Mouse (Mus musculus) layer of hippocampus, adult 2 months (tissue): ENCODE measurements around the gene Srrm3. TPM values are rescaled to one million over a fixed set of nuclear protein-coding genes. Genes with fewer than 3 reads are reported as not detected.
A peak's percentile ranks its signal among the peaks of the same experiment; 100 is the strongest.

Experiments used
- DNase-seq, 2 experiments: peaks; one replicate each; pipeline ENCODE4 v3.0.0; 2022; ENCODE audit warnings: low spot score in 2 of 2
- H3K27ac ChIP-seq: fragments of 200-600 bp; 2 replicates; pipeline ENCODE4 v1.8.1; 2022
- H3K4me3 ChIP-seq: fragments of 200-600 bp; 2 replicates; pipeline ENCODE4 v1.8.1; 2022; ENCODE audit warnings: mild to moderate bottlenecking
- CTCF ChIP-seq: fragments of 200-600 bp; conservative IDR thresholded peaks from 2 replicates; pipeline ENCODE4 v1.8.1; 2022; ENCODE audit warnings: antibody characterized with exemption, mild to moderate bottlenecking, moderate library complexity
- total RNA-seq, 2 experiments: library from RNA; stranded (reverse); gene quantifications; 2 replicates each; pipeline ENCODE4 v1.2.3; 2021

Gene Srrm3
- total RNA-seq, 2 experiments from 2014 or later, result 80.9 to 81.4 TPM

- peak overlapping the region; percentile 92 for H3K27ac ChIP-seq
Measured at GRCm38 (mm10) chr5:135904259-135904658, 97.6 kb downstream of the Srrm3 start.

GRCm38 (mm10) chr5:135905320-135906225 is 98.9 kb downstream of the Srrm3 start:
- H3K27ac ChIP-seq, result peak overlapping the region; percentile 92; the same call in 1 of the 2 replicates

More at GRCm38 (mm10) chr5:135904259-135904658, 97.6 kb downstream of the Srrm3 start:
- no peak for DNase-seq
- TF ChIP-seq CTCF, result no peak
- peak overlapping the region; percentile 57 for H3K4me3 ChIP-seq

DNA sequence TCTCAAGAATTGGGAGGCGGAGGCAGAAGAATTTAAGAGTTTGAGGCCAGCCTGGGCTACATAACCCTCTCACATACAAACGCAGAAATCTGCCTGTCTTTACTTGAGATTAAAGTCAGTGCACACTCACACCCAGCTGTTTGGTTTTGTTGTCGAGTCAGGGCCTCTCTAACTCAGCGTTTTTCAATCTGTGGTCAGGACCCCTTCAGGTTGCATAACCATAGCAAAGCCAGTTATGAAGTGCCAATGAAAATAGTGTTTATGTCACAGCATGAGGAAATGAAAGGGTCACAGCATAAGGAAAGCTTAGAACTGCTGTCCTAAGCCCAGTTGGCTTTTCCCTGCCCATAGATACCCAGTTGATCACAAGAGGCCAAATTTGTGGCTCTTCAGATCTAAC is 100.2 kb downstream of the Srrm3 start:
- no peak overlapping the region for H3K4me3 ChIP-seq
- no peak for TF ChIP-seq CTCF
- DNase-seq, result no peak
- peak overlapping the region; percentile 76 for H3K27ac ChIP-seq

More at GRCm38 (mm10) chr5:135905320-135906225, 98.9 kb downstream of the Srrm3 start:
- no peak overlapping the region for H3K4me3 ChIP-seq
- DNase-seq, result no peak
- no peak for TF ChIP-seq CTCF

GRCm38 (mm10) chr5:135907256-135907655 is 100.6 kb downstream of the Srrm3 start:
- H3K27ac ChIP-seq, result peak overlapping the region; percentile 76
- H3K4me3 ChIP-seq, result no peak overlapping the region
- TF ChIP-seq CTCF, result no peak
- no peak for DNase-seq

- TF ChIP-seq CTCF, result no peak
- DNase-seq, result peak in 1 of 2 experiments; percentile 71
- Histone ChIP-seq H3K4me3 (peak overlapping the region; percentile 15), H3K27ac (peak overlapping the region; percentile 76; the same call in 1 of the 2 replicates)
Measured at GRCm38 (mm10) chr5:135908185-135908584, 101.5 kb downstream of the Srrm3 start.

DNA sequence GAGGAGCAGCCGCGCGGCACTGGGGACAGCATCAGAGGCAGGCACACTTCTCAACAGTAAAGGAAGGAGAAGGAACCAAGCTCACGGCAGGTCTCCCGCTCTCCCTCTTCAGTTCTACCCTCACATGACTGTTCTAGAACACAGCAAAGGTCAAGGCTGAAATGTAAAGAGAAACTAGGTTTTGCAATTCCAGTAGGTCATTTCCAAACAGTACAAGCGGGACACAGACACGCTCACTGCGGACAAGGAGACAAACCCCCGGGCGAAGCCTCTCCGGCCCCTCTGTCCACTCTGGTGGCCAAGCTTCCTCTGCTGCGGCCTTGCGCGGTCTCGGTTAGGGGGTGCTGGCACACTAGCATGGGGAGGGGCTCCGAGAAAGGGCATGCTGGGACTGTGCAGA is 102.3 kb downstream of the Srrm3 start:
- TF ChIP-seq CTCF, result no peak
- DNase-seq, result no peak
- no peak overlapping the region; the same call in 1 of the 2 replicates for H3K4me3 ChIP-seq
- H3K27ac ChIP-seq, result peak overlapping the region; percentile 76

DNA sequence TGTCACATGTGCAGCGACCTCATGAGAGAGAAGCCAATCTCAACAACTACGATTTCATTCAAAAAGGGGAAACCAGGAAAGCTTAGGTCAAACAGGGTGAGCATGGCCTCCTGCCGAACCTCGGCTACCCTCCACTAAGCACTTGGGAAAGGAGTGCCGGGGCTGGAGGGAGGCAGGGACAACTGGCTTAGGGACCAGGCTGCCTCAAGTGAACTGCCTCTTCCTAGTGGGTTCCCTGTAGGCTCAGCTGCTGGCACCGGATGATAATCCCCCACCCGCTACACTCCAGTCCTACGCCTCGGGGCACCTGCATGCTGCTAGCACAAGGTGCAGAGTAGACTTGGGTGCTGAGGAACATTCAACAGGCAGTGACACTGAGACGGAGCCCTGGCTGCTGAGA is 103.0 kb downstream of the Srrm3 start:
- H3K4me3 ChIP-seq, result no peak overlapping the region
- no peak for TF ChIP-seq CTCF
- peak overlapping the region; percentile 76; the same call in 1 of the 2 replicates for H3K27ac ChIP-seq
- no peak for DNase-seq

- TF ChIP-seq CTCF, result no peak
- peak overlapping the region; percentile 51; the same call in 1 of the 2 replicates for H3K27ac ChIP-seq
- H3K4me3 ChIP-seq, result no peak overlapping the region
- no peak for DNase-seq
Measured at GRCm38 (mm10) chr5:135910813-135911212, 104.1 kb downstream of the Srrm3 start.

GRCm38 (mm10) chr5:135911633-135912220 is 105.0 kb downstream of the Srrm3 start:
- DNase-seq, result no peak
- Histone ChIP-seq H3K27ac (peak overlapping the region; percentile 51; the same call in 1 of the 2 replicates), H3K4me3 (no peak overlapping the region)
- no peak for TF ChIP-seq CTCF

DNA sequence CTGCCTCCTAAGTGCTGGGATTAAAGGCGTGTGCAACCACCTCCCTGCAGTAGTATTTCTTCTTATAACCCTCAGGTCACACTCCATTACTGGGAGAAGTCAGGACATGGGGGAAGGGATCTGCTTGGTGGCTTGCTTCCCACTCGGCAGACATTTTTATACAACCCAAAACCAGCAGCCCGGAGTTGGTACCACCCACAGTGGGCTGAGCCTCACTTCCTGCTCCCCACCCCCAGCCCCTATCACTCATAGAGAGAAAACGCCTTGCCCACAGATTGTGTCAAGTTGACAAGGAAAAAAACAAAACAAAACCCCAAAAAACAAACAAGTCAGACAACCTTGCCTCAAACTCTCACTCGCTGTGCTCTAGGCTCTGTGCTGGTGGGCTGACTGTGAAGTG is 106.5 kb downstream of the Srrm3 start:
- Histone ChIP-seq H3K4me3 (no peak overlapping the region), H3K27ac (peak overlapping the region; percentile 15; the same call in 1 of the 2 replicates)
- TF ChIP-seq CTCF, result no peak
- DNase-seq, result no peak

GRCm38 (mm10) chr5:135914156-135914555 is 107.5 kb downstream of the Srrm3 start:
- no peak for TF ChIP-seq CTCF

DNA sequence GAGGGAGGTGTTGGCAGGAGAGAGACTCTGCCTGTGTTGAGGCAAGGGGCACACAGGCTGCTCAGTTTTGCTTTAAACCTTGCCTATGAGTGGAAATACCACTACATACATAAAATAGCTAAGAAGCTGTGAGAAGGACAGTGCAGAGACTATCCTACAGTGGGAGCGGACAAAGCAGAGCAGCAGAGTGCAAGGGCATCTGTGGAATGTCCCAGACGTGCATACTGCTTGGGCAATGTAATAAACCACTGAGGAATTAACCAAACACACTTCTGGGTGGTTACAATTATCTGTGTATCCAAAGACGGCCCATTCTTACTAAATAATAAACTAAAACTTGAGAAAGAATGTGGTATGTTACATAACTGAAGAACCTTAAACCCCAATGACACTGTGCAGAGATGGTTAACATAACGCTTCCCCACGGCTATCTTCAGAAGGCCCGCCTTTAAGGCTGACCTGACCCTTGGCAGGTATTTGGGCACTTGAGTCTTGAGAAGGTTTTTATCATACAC is 109.4 kb downstream of the Srrm3 start:
- H3K27ac ChIP-seq, result peak overlapping the region; percentile 11; the same call in 1 of the 2 replicates
- DNase-seq, result no peak
- TF ChIP-seq CTCF, result no peak
- no peak overlapping the region for H3K4me3 ChIP-seq

More at GRCm38 (mm10) chr5:135914156-135914555, 107.5 kb downstream of the Srrm3 start:
- Histone ChIP-seq H3K4me3 (no peak overlapping the region), H3K27ac (peak overlapping the region; percentile 49)
- no peak for DNase-seq

- no peak overlapping the region for H3K4me3 ChIP-seq
- DNase-seq, result no peak
- H3K27ac ChIP-seq, result no peak overlapping the region; the same call in 1 of the 2 replicates
- no peak for TF ChIP-seq CTCF
Measured at GRCm38 (mm10) chr5:135916601-135917000, 109.9 kb downstream of the Srrm3 start.
